In genomic region chr13:60101651-60102050, GRCm38 (mm10) we compare ENCODE assay signal across 20 mouse cellular contexts.
"Had no signal": no experiment of that assay in that cellular context is flagged by ENCODE, and none has a peak within 500 bp of the region (broad histone marks: within the 10 kb centered on the region; RNA-seq: fewer than 3 reads in every experiment).

No protein-coding gene starts in this region.

- H3K4me1 ChIP-seq: midbrain, embryonic 15.5 days; stomach, embryonic 15.5 days had no signal

- H3K27me3 ChIP-seq: limb, embryonic 15.5 days; midbrain, embryonic 15.5 days; neural tube, embryonic 12.5 days; neural tube, embryonic 15.5 days; stomach, embryonic 15.5 days had no signal

- H3K4me2 ChIP-seq: limb, embryonic 15.5 days; liver, embryonic 11.5 days; lung, embryonic 14.5 days; midbrain, embryonic 12.5 days; midbrain, embryonic 15.5 days; neural tube, embryonic 12.5 days; neural tube, embryonic 15.5 days; stomach, embryonic 15.5 days had no signal

- H3K9me3 ChIP-seq: limb, embryonic 15.5 days; midbrain, embryonic 12.5 days; midbrain, embryonic 15.5 days; neural tube, embryonic 15.5 days; stomach, embryonic 15.5 days had no signal

- H3K9ac ChIP-seq: limb, embryonic 15.5 days; liver, embryonic 14.5 days; liver, postnatal 0 days; lung, embryonic 14.5 days; midbrain, embryonic 12.5 days; midbrain, embryonic 15.5 days; neural tube, embryonic 12.5 days; neural tube, embryonic 15.5 days; stomach, embryonic 15.5 days had no signal

- H3K27ac ChIP-seq: liver, embryonic 14.5 days; macrophage; midbrain, embryonic 12.5 days; midbrain, embryonic 15.5 days; neural tube, embryonic 12.5 days; neural tube, embryonic 15.5 days had no signal

- ATAC-seq: intestine, postnatal 0 days; liver, postnatal 0 days; lung, postnatal 0 days; midbrain, embryonic 15.5 days had no signal

- H3K36me3 ChIP-seq: limb, embryonic 15.5 days; midbrain, embryonic 12.5 days; midbrain, embryonic 15.5 days; neural tube, embryonic 12.5 days; neural tube, embryonic 15.5 days; stomach, embryonic 15.5 days had no signal

- DNase-seq: kidney, adult 2 months; kidney, postnatal 10 days; kidney, postnatal 36 days; left cerebral cortex, postnatal 4 days; liver, postnatal 0 days; lung, embryonic 14.5 days; right cerebral cortex, postnatal 25 days; spleen, adult 18-20 months; thymus, postnatal 25 days had no signal

- H3K4me3 ChIP-seq: limb, embryonic 15.5 days; midbrain, embryonic 12.5 days; midbrain, embryonic 15.5 days; neural tube, embryonic 12.5 days; neural tube, embryonic 15.5 days; stomach, embryonic 15.5 days had no signal
